In the genomic region with DNA sequence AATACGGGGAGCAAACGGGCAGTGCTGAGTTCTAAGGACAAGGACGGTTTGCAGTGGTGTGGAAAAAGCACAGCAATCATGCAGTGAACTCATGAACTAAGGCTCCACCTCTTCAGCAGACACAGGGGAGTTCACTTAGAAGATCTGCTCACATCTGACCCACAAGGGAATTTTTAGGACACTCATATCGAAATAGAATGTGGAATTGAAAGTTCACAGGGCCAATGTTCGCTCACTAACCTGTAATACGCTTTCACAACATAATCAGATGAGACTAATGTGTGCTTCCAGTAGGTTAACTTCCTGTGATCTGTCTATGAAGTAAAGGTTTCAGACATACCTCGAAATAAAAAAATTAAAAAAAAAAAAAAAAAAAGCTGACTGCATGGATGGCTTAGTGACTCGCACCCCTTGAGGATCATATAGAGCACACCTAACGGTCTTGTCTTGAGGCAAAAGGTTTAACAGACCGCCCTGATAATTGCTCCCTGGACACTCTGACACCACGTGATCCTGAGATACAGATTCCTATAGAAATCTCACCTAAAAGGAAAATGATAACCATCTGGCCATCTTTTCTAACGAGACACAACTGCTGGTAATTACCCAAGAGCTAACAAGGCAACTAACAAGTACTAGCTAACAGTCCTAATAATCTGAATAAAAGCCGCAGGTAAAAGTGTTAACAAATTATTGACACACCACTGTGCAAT, we compare ENCODE assay signal across 7 mouse cellular contexts.
"Had no signal": no experiment of that assay in that cellular context is flagged by ENCODE, and none has a peak within 500 bp of the region (broad histone marks: within the 10 kb centered on the region; RNA-seq: fewer than 3 reads in every experiment).

No protein-coding gene starts in this region.

- DNase-seq: kidney, adult 18-20 months; kidney, postnatal 14 days; liver, embryonic 13.5 days; lung, adult 18-20 months; midbrain, embryonic 14.5 days; right cerebral cortex, postnatal 25 days; thymus, postnatal 4 days had no signal
